Mouse (Mus musculus) megakaryocyte, embryonic 14.5 days (primary cell): ENCODE measurements around the gene Rrp7a.

Experiments used
- FLI1 ChIP-seq: IDR thresholded peaks from 2 replicates; pipeline ENCODE4 v1.6.1; 2012; ENCODE audit warnings: low read length, inconsistent platforms, mixed read lengths
- GATA1 ChIP-seq: IDR thresholded peaks from 3 replicates; pipeline ENCODE4 v1.6.1; 2012; ENCODE audit warnings: mixed read lengths, low read length, inconsistent platforms, borderline replicate concordance

DNA sequence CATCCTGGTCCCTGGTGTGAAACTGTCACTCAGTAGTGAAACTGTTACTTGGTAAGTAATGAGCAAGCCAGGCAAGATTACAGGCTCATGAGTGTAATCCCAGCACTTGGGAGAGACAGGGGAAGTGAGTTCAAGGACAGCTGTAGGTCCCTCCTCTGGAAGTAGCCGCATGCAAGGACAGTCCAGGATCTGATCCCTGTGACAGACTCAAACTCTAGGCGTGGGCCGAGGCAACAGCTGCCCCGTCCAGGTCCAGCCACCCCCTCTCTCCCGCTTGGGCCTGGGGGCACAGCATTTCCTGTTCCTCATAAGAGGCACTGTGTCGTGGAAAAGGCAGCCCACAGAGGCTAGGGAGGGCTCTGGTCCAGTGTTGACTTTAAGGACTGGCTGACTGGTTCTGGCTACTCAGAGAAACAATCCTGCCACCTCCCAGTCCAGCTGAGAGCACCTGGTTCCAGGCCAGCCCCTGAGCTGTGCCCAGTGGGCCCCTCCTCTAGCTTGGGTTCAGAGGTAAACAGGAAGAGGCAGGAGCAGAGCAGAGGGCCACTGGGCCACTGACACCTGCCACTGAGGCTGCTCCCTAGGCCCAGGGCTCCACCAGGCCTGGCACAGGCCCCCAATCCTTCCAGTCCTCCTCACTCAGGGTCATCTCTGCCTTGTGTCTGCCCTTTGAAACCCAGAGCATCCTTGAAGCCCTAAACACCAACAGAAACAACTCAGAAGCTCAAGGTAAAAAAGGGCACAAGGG, 33.2 kb upstream of the Rrp7a start:
- no peak for TF ChIP-seq GATA1
- TF ChIP-seq FLI1, result no peak
